Mouse (Mus musculus): Measurements from ENCODE around the gene Fam207a.
A peak's percentile ranks its signal among the peaks of the same experiment; 100 is the strongest.

The Fam207a gene

DNA sequence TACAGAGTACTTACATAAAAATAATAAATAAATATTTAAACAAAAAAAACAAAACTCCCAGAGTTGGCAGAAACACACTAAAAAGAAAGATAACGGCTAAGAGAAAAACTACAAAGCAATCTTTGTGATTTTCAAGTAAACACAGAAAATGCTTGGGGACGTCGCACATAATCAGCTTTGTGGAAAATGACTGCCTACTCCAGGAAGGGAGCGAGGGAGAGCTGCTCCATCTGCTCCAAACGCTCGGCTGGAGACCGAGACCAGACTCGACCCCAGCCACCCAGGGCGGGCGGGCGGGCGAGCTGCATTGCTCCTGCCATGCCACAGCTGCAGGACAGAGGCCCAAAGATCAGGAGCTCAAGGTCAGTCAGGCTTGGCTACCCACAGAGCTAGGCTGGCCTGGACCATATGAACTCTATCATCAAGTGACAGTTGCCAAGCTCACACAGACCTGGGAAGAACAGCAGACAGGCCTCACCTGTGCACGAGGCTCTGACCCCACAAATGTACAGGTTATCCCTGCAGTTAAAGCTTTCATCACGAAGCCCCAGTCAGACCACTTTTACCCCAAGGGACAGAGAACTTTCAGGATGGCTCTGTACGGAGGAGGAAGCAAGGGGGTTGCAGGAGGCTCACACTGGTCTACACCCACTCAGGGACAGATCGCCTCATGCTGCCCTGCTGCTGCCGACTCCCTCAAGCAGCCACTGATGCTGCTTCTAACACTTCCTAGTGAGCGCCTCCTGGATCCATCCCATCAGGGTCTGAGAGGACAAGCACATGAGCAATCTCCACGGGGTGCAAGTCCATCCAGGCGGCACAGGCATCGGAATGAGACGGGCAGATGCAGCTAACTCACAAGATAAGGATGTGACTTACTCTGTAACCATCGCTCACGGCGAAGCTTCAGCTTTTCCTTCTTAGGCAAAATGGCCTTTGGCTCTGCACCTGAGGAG, 12.3 kb downstream of the Fam207a start:
- DNase-seq (ENCODE audit: low read depth) = no peak

GRCm38 (mm10) chr10:77500636-77501035, 14.9 kb downstream of the Fam207a start:
- no peak for DNase-seq (ENCODE audit: low read depth)

DNA sequence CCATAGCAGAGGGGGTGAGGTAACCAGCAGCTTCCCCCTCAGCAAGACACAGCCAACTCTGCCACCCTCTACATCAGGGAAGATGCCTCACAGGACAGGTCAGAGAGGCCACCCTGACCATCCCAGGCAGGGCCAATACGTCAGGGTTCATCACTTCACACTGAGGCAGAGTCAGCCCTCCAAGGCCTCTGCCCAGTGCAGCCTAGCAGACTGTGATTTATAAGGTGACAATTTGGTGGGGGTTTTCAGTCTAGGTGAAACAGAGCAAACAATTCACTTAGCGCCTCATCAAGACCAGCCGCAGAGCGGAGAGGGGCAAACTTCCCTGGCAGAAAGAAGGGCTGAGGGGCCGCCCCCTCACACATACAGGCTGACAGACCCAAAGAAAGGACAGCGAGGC, 17.3 kb downstream of the Fam207a start:
- no peak for DNase-seq (ENCODE audit: low read depth)

GRCm38 (mm10) chr10:77497185-77497584, 18.4 kb downstream of the Fam207a start:
- DNase-seq (ENCODE audit: low read depth) = no peak

GRCm38 (mm10) chr10:77492885-77493284, 22.7 kb downstream of the Fam207a start:
- DNase-seq (ENCODE audit: low read depth) = no peak

GRCm38 (mm10) chr10:77491585-77491984, 24.0 kb downstream of the Fam207a start:
- no peak for DNase-seq (ENCODE audit: low read depth)

DNA sequence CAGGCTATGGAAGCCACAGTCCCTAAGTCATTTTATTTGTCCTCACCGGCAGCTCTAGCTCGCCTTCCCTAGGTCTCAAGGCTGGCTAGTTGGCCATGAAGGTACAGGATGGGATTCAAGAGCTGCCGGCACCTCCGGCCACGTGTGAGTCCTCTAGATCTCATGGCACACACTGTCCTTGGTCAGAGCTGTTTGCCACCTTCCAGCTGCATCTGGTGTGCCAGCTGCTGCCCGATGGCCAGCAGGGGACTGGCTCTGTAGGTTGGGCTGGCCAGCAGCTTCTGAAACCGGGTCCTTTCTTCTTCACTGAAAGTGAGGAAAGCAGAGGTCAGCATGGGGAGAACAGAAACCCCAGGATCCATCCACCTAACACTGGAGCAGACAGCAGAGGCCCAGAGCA, 27.4 kb downstream of the Fam207a start:
- DNase-seq (ENCODE audit: low read depth) = no peak

DNA sequence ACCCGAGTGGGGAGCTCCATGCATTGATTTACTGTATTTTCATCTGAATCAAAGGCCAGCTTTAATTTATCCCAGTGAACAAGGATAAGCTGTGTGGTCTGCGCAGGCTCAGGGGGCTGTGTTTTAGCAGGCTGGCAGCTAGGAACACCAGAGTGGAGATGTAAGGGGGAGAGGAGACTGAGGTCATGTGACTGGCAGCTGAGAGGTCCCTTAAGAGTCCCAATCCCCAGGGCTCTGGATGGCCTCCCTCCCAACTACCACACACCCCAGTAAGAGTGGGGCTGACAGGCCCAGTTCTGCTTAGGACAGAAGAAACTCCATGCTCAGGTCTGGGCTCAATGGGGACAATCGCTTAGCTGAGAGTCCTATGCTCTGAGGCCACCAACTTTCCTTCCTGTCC, 29.8 kb downstream of the Fam207a start:
- no peak for DNase-seq (ENCODE audit: low read depth)

DNA sequence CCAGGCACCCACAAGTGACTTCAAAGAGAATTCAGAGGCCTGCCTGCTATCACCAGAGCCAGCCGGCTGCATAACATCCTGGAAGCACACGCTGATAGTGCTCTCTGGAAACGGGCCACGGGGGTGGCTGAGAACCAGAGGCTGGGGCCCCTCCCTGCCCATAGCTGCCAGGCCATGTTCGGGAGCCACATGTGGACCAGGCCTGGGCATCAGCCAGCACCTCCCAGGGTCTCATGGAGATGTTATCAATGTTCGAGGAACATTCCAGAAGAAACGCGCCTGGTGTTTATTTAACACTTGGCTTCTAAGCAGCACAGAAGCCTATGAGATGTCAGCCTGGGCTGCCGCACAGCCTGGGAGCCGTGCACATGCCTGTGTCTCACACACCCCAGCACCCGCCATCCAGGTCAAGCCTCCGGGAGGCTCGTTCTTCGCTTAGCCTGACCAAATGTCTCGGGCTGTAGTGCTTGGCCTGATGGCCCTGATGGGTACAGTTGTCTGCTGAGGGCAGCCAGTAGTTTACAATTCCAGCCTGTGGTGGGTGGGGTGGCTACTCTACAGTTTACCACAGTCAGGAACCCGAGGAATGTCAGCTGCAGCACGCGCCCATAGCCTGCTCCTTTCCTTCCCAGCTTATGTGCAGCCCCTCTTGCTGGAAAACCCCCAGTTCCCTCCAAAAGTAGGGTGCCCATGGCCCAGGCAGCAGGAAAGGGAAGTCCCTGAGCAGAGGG, 31.2 kb downstream of the Fam207a start:
- DNase-seq (ENCODE audit: low read depth) = no peak

DNA sequence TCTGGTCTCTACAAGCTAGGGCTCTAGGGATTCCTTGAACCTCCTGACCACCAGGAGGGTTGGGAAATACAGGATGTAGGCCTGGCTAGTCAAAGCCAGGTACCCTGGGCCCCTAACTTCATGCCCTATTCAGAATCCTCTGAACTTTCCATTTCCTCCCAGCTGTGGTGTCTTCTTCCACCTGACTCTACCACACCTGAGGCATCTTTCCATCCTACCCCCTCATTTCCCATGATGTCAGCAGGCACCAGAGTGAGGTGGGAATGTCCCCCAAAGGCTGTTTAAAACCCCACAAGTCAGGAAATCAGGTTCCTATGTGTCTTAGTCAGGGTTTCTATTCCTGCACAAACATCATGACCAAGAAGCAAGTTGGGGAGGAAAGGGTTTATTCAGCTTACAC, 33.8 kb downstream of the Fam207a start:
- no peak for DNase-seq (ENCODE audit: low read depth)

GRCm38 (mm10) chr10:77479972-77480371, 35.6 kb downstream of the Fam207a start:
- DNase-seq (ENCODE audit: low read depth) = no peak

DNA sequence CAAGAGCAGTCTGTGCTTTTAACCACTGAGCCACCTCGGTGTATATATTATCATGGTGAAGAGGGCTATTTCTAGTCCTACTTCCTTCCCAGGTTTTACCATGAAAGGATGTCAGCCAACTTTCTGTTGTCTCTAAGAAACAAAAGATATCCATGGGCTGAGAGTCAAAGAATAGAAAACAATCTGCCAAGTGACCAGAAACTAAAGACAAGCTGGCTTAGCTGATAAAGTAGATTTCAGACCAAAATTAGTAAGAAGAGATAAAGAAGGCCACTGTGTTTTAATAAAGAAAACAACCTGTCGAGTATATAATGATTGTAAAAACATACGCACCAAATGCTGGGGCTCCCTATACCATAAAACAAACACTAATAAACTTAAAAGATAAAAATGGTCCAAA, 38.7 kb downstream of the Fam207a start:
- no peak for DNase-seq (ENCODE audit: low read depth)

GRCm38 (mm10) chr10:77472188-77472587, 43.4 kb downstream of the Fam207a start:
- DNase-seq (ENCODE audit: low read depth) = no peak

- no peak for DNase-seq (ENCODE audit: low read depth)
Measured at GRCm38 (mm10) chr10:77471512-77471911, 44.1 kb downstream of the Fam207a start.

DNA sequence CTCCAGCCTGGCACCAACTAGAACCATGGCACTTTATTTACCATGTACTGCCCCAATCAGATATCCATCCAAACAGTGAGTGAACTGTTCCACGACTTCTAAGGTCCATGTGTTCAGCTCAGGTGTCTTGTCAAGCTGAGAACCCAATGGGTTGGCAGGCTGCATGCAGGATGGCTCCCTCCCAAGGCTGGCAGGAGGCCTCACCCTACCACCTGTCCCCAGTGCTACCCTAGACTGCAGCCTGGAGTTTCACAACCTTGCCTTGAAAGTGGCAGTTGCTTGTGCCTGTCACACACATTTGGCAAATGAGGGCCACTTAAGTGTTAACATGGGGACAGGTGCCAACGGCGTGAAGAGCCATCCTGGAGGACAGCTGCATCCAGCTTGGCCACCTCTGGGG, 44.8 kb downstream of the Fam207a start:
- no peak for DNase-seq (ENCODE audit: low read depth)

GRCm38 (mm10) chr10:77468675-77469074, 46.9 kb downstream of the Fam207a start:
- DNase-seq (ENCODE audit: low read depth) = no peak

DNA sequence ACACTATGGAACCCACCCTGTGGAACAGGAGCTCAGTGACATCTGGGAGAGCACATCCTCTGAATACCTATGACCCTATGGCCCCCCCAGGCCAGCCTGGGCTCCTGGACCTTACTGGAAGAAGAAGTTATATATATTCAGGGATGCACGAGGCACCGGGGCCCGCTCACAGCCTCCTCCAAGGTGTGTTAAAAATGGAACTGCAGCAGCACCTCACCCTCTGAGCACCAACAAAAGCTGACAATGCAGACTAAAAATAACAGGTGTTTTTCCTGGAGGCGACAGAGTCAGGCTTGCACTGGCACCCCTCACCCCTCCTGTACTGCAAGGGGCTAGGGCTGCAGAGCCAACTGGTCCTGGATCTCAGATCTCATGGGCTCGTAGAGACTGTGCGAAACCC, 48.2 kb downstream of the Fam207a start:
- no peak for DNase-seq (ENCODE audit: low read depth)

DNA sequence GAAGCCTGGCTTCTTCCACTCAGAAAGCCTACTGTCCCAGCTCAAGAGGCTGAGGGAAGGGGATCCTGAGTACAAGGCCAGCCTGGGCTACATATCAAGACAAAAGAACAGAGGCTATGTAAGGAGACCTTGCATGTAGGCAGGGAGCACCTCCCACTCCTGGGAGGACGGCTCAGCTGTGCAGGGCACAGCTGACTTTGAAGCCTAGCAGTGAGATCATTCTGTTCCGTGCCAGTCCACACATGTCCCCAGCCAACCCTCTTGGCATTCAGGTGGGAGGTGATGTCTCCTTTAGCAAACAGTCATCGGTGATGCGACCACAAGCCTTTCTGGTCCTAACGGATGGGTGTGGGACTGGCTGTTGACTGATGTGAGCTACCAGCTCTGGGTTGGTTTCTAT, 49.7 kb downstream of the Fam207a start:
- no peak for DNase-seq (ENCODE audit: low read depth)

- peak; percentile 14 for DNase-seq (ENCODE audit: low read depth)
Measured at GRCm38 (mm10) chr10:77464181-77464936, 51.2 kb downstream of the Fam207a start.

DNA sequence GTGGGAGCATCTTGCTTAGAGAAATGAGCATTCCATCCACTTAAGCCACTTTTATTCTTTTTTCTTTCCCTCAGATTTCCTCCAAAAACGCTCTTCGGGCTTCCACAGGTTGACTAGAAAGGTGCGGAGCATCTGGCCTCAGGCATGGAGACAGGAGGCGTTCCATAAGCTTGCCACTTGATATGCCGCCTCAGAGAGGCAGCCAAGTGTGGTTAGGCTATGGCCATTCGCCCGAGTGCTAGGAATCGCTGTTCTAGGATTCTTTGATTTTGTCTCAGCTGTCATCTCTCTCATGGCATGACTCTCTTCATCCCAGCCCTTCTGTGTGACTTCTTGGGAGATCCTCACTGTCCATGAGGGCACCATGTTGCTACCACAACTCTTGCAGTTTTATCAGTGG, 54.4 kb downstream of the Fam207a start:
- no peak for DNase-seq (ENCODE audit: low read depth)

DNA sequence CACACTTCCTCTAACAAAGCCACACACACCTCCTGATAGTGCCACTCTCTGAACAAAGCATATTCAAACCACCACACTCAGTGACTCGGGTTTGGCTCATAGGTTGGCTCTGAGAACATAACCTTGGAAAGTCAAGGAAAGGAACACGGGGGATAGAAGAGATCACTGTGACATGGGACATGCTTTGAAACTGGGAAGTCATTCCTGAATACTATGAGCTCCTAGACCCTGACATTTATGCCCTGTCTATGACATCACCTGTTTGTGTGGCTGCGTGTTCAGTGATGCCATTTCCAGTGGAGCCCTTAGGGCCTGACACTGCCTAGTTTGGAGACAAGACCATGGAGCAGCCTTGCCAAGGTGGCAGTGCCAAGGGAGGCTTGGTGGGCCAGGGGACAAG, 57.9 kb downstream of the Fam207a start:
- no peak for DNase-seq (ENCODE audit: low read depth)

DNA sequence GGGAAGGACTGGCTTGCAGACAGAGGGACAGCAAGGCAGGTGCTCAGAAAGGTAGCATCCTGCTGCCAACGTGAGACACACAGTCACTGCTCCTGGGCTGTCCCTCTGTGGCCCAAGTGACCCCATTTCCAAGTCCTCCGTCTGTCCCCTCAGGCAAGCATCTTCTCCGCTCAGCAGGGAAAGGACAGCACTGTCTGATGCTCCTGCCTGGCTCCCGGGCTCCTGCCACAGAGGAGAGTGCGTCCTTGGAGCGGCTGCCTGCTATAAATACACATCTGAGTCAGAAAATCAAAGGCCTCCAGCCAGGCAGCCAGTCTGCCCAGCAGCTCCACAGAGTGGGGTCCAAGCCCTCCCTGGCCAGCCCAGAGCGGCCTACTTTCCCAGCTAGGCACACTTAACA, 59.1 kb downstream of the Fam207a start:
- DNase-seq (ENCODE audit: low read depth) = no peak

Measured in 416B (cell line).